Mouse (Mus musculus): ENCODE results near the gene Artn. TPM values are rescaled to one million over a fixed set of nuclear protein-coding genes. Genes with fewer than 3 reads are reported as not detected.

The Artn gene
- total RNA-seq, 2 experiments from 2014 or later: not detected

- ATAC-seq (replicated peaks; ENCODE audit: poor library complexity): no peak
Observed at GRCm38 (mm10) chr4:117921358-117921757, 8.2 kb downstream of the Artn start.

GRCm38 (mm10) chr4:117918762-117919161 is 10.8 kb downstream of the Artn start:
- ATAC-seq (replicated peaks; ENCODE audit: poor library complexity): peak; percentile 20; the same call in 1 of the 2 replicates

- ATAC-seq (replicated peaks; ENCODE audit: poor library complexity): no peak
Observed at GRCm38 (mm10) chr4:117918261-117918660, 11.3 kb downstream of the Artn start.

GRCm38 (mm10) chr4:117917847-117918246 is 11.7 kb downstream of the Artn start:
- no peak for ATAC-seq (replicated peaks; ENCODE audit: poor library complexity)

- ATAC-seq (replicated peaks; ENCODE audit: poor library complexity): no peak
Observed at GRCm38 (mm10) chr4:117917402-117917801, 12.2 kb downstream of the Artn start.

- ATAC-seq (replicated peaks; ENCODE audit: poor library complexity): no peak
Observed at GRCm38 (mm10) chr4:117916386-117916785, 13.2 kb downstream of the Artn start.

- 0 out of 2 replicates have a peak, but pooled peaks have one; percentile 4 for ATAC-seq (replicated peaks; ENCODE audit: poor library complexity)
Observed at GRCm38 (mm10) chr4:117915489-117916105, 14.0 kb downstream of the Artn start.

GRCm38 (mm10) chr4:117914591-117915442 is 14.7 kb downstream of the Artn start, which contains the start of gene Ipo13:
TSS of gene Ipo13 (minus strand) at chr4:117914999.
- peak; percentile 83 for ATAC-seq (replicated peaks; ENCODE audit: poor library complexity)

- no peak for ATAC-seq (replicated peaks; ENCODE audit: poor library complexity)
Observed at GRCm38 (mm10) chr4:117914031-117914430, 15.5 kb downstream of the Artn start.

GRCm38 (mm10) chr4:117913421-117913820 is 16.1 kb downstream of the Artn start:
- ATAC-seq (replicated peaks; ENCODE audit: poor library complexity): no peak

- ATAC-seq (replicated peaks; ENCODE audit: poor library complexity): no peak
Observed at GRCm38 (mm10) chr4:117912685-117913273, 16.8 kb downstream of the Artn start.

- ATAC-seq (replicated peaks; ENCODE audit: poor library complexity): no peak
Observed at GRCm38 (mm10) chr4:117912131-117912561, 17.4 kb downstream of the Artn start.

- ATAC-seq (replicated peaks; ENCODE audit: poor library complexity): no peak
Observed at GRCm38 (mm10) chr4:117908834-117909453, 20.6 kb downstream of the Artn start.

GRCm38 (mm10) chr4:117906196-117906595 is 23.4 kb downstream of the Artn start:
- no peak for ATAC-seq (replicated peaks; ENCODE audit: poor library complexity)

- ATAC-seq (replicated peaks; ENCODE audit: poor library complexity): no peak
Observed at GRCm38 (mm10) chr4:117904761-117905160, 24.8 kb downstream of the Artn start.

GRCm38 (mm10) chr4:117904094-117904493 is 25.5 kb downstream of the Artn start:
- no peak for ATAC-seq (replicated peaks; ENCODE audit: poor library complexity)

- ATAC-seq (replicated peaks; ENCODE audit: poor library complexity): no peak
Observed at GRCm38 (mm10) chr4:117898111-117898510, 31.5 kb downstream of the Artn start.

- ATAC-seq (replicated peaks; ENCODE audit: poor library complexity): no peak
Observed at GRCm38 (mm10) chr4:117896031-117896430, 33.5 kb downstream of the Artn start.

GRCm38 (mm10) chr4:117895339-117895738 is 34.2 kb downstream of the Artn start:
- ATAC-seq (replicated peaks; ENCODE audit: poor library complexity): no peak

GRCm38 (mm10) chr4:117894601-117895000 is 35.0 kb downstream of the Artn start:
- no peak for ATAC-seq (replicated peaks; ENCODE audit: poor library complexity)

GRCm38 (mm10) chr4:117893376-117893775 is 36.2 kb downstream of the Artn start:
- peak; percentile 57 for ATAC-seq (replicated peaks; ENCODE audit: poor library complexity)
